Mouse (Mus musculus): Measurements from ENCODE around the gene Tnfrsf22.

Tnfrsf22 gene

GRCm38 (mm10) chr7:143629501-143629900 is 20.0 kb downstream of the Tnfrsf22 start:
- no peak for DNase-seq

- no peak for DNase-seq
These were observed 20.9 kb downstream of the Tnfrsf22 start, which contains the start of gene Tnfrsf26 for GRCm38 (mm10) chr7:143628540-143628939. Gene Tnfrsf26 (minus strand): TSS chr7:143628722.

- peak; percentile 91 for DNase-seq
These were observed 21.7 kb downstream of the Tnfrsf22 start for GRCm38 (mm10) chr7:143627555-143628286.

GRCm38 (mm10) chr7:143626178-143626577 is 23.3 kb downstream of the Tnfrsf22 start:
- no peak for DNase-seq

- DNase-seq, result no peak
These were observed 24.3 kb downstream of the Tnfrsf22 start for GRCm38 (mm10) chr7:143625151-143625550.

GRCm38 (mm10) chr7:143624561-143624960 is 24.9 kb downstream of the Tnfrsf22 start:
- DNase-seq, result no peak

GRCm38 (mm10) chr7:143620951-143621350 is 28.5 kb downstream of the Tnfrsf22 start:
- no peak for DNase-seq

- peak; percentile 97 for DNase-seq
These were observed 34.9 kb downstream of the Tnfrsf22 start for GRCm38 (mm10) chr7:143614404-143615135.

- no peak for DNase-seq
These were observed 37.2 kb downstream of the Tnfrsf22 start for GRCm38 (mm10) chr7:143612215-143612614.

GRCm38 (mm10) chr7:143605321-143605720 is 44.1 kb downstream of the Tnfrsf22 start:
- no peak for DNase-seq

GRCm38 (mm10) chr7:143604889-143605288 is 44.6 kb downstream of the Tnfrsf22 start:
- no peak for DNase-seq

GRCm38 (mm10) chr7:143601705-143602104 is 47.8 kb downstream of the Tnfrsf22 start:
- no peak for DNase-seq

GRCm38 (mm10) chr7:143600231-143600740 is 49.2 kb downstream of the Tnfrsf22 start:
- no peak for DNase-seq

GRCm38 (mm10) chr7:143599428-143600230 is 49.8 kb downstream of the Tnfrsf22 start, which contains the start of gene Cars:
Gene Cars (minus strand): TSS chr7:143600090.
- peak; percentile 100 for DNase-seq

- DNase-seq, result peak; percentile 79
These were observed 54.6 kb downstream of the Tnfrsf22 start for GRCm38 (mm10) chr7:143594865-143595264.

- peak; percentile 80 for DNase-seq
These were observed 57.2 kb downstream of the Tnfrsf22 start for GRCm38 (mm10) chr7:143592255-143592654.

GRCm38 (mm10) chr7:143588006-143588405 is 61.5 kb downstream of the Tnfrsf22 start:
- peak; percentile 98 for DNase-seq

GRCm38 (mm10) chr7:143587586-143587985 is 61.9 kb downstream of the Tnfrsf22 start:
- DNase-seq, result peak; percentile 96

All from heart, adult 11 months (tissue).